In genomic region chr10:22150593-22150992, GRCm38 (mm10) we compare ENCODE assay signal across 9 mouse cellular contexts. TPM values are rescaled to one million over a fixed set of nuclear protein-coding genes. Genes with fewer than 3 reads are reported as not detected.
DNase-seq lines count a peak whose midpoint lies in the region; ATAC-seq lines count a peak whose summit lies in the region.
"Had no signal": no experiment of that assay in that cellular context is flagged by ENCODE, and none has a peak within 500 bp of the region (broad histone marks: within the 10 kb centered on the region; RNA-seq: fewer than 3 reads in every experiment).

No protein-coding gene starts in this region.

- ATAC-seq in lung, embryonic 15.5 days (ENCODE audit: borderline replicate concordance, extremely low read depth, low FRiP score, low TSS enrichment) = no peak
- ATAC-seq in hindbrain, embryonic 16.5 days = no peak
- no peak for ATAC-seq in midbrain, embryonic 12.5 days (ENCODE audit: low FRiP score, low read depth)

- H3K4me2 ChIP-seq in lung, embryonic 15.5 days = peak overlapping the region; percentile 99
- peak overlapping the region; percentile 86 for H3K4me2 ChIP-seq in hindbrain, embryonic 16.5 days (ENCODE audit: low read length)
- peak overlapping the region; percentile 88 for H3K4me2 ChIP-seq in midbrain, embryonic 12.5 days (replicated peaks)

- H3K4me3 ChIP-seq in lung, embryonic 15.5 days = peak overlapping the region; percentile 72
- H3K4me3 ChIP-seq in embryonic facial prominence, embryonic 10.5 days = peak overlapping the region; percentile 80
- no peak overlapping the region for H3K4me3 ChIP-seq in hindbrain, embryonic 16.5 days (ENCODE audit: low read length)
- H3K4me3 ChIP-seq in midbrain, embryonic 12.5 days = peak overlapping the region; percentile 68

- no peaks in the 10 kb centered on the region for H3K36me3 ChIP-seq in lung, embryonic 15.5 days
- peaks cover 3% of the 10 kb centered on the region; the same call in 1 of the 2 replicates for H3K36me3 ChIP-seq in embryonic facial prominence, embryonic 10.5 days (replicated peaks)
- no peaks in the 10 kb centered on the region for H3K36me3 ChIP-seq in hindbrain, embryonic 16.5 days (ENCODE audit: control insufficient read depth, insufficient read depth, low read length)
- H3K36me3 ChIP-seq in midbrain, embryonic 12.5 days = no peaks in the 10 kb centered on the region

- H3K27ac ChIP-seq in lung, embryonic 15.5 days = no peak overlapping the region
- no peak overlapping the region for H3K27ac ChIP-seq in embryonic facial prominence, embryonic 10.5 days (replicated peaks)
- H3K27ac ChIP-seq in hindbrain, embryonic 16.5 days (ENCODE audit: low read depth, low read length) = no peak overlapping the region
- no peak overlapping the region for H3K27ac ChIP-seq in midbrain, embryonic 12.5 days (replicated peaks)
- H3K27ac ChIP-seq: liver, embryonic 14.5 days had no signal

- H3K4me1 ChIP-seq in lung, embryonic 15.5 days = peaks cover 21% of the 10 kb centered on the region
- H3K4me1 ChIP-seq in embryonic facial prominence, embryonic 10.5 days = peaks cover 29% of the 10 kb centered on the region
- H3K4me1 ChIP-seq in hindbrain, embryonic 16.5 days (ENCODE audit: control insufficient read depth, insufficient read depth, low read depth, low read length) = peaks cover 9% of the 10 kb centered on the region; the same call in 1 of the 2 replicates
- peaks cover 21% of the 10 kb centered on the region for H3K4me1 ChIP-seq in midbrain, embryonic 12.5 days

- H3K9ac ChIP-seq in lung, embryonic 15.5 days = no peak overlapping the region
- H3K9ac ChIP-seq in hindbrain, embryonic 16.5 days (ENCODE audit: low read depth, low read length) = no peak overlapping the region
- H3K9ac ChIP-seq in midbrain, embryonic 12.5 days (replicated peaks) = no peak overlapping the region
- H3K9ac ChIP-seq: liver, embryonic 14.5 days had no signal

- H3K27me3 ChIP-seq in lung, embryonic 15.5 days = peaks cover 51% of the 10 kb centered on the region
- H3K27me3 ChIP-seq in embryonic facial prominence, embryonic 10.5 days (replicated peaks; ENCODE audit: low read depth, poor library complexity, severe bottlenecking) = peaks cover 66% of the 10 kb centered on the region
- H3K27me3 ChIP-seq in hindbrain, embryonic 16.5 days (replicated peaks; ENCODE audit: control insufficient read depth, insufficient read depth, low read length) = peaks cover 12% of the 10 kb centered on the region
- H3K27me3 ChIP-seq in midbrain, embryonic 12.5 days = peaks cover 51% of the 10 kb centered on the region

- H3K9me3 ChIP-seq in lung, embryonic 15.5 days = no peaks in the 10 kb centered on the region
- H3K9me3 ChIP-seq in embryonic facial prominence, embryonic 10.5 days = no peaks in the 10 kb centered on the region
- no peaks in the 10 kb centered on the region for H3K9me3 ChIP-seq in hindbrain, embryonic 16.5 days (ENCODE audit: control insufficient read depth, low read length)
- no peaks in the 10 kb centered on the region for H3K9me3 ChIP-seq in midbrain, embryonic 12.5 days

- WGBS in lung, embryonic 15.5 days = under 1% methylated on average over 27 of the region's 27 CpGs
- WGBS in embryonic facial prominence, embryonic 10.5 days = under 1% methylated on average over 27 of the region's 27 CpGs
- WGBS in hindbrain, embryonic 16.5 days = under 1% methylated on average over 27 of the region's 27 CpGs
- WGBS in midbrain, embryonic 12.5 days = under 1% methylated on average over 27 of the region's 27 CpGs

- no peak for DNase-seq in lung, postnatal 14 days
- DNase-seq in embryonic facial prominence, embryonic 10.5 days (ENCODE audit: low spot score) = peak; percentile 53
- DNase-seq in right cerebral cortex, adult 2 months (ENCODE audit: low spot score in 2 of 2) = no peak
- no peak for DNase-seq in ovary, postnatal 14 days (ENCODE audit: low spot score)
- no peak for DNase-seq in frontal cortex, postnatal 10 days (ENCODE audit: low spot score in 2 of 2)

RNA-seq across cellular contexts. Expression of gene E030030I06Rik, which starts 1.5 kb away (rescaled TPM):
- 18.5 and 23.1 TPM in 2 replicates for polyA plus RNA-seq in lung, embryonic 15.5 days (2015; fragmentation: Nextera tagmentation; extraction: Ambion mirVana)
- 17.6 and 23.7 TPM in 2 replicates for polyA plus RNA-seq in embryonic facial prominence, embryonic 10.5 days (2016; fragmentation: Nextera tagmentation; extraction: Ambion mirVana)
- polyA plus RNA-seq in hindbrain, embryonic 16.5 days (2015; fragmentation: Nextera tagmentation; extraction: Ambion mirVana) = 2.0 and 2.2 TPM in 2 replicates
- 18.2 and 24.7 TPM in 2 replicates for polyA plus RNA-seq in midbrain, embryonic 12.5 days (2016; fragmentation: Nextera tagmentation; extraction: Ambion mirVana)

RNA-seq across cellular contexts. Expression of gene Raet1e, which starts 7.8 kb away (rescaled TPM):
- 8.0 and 10.7 TPM in 2 replicates for polyA plus RNA-seq in lung, embryonic 15.5 days (2015; fragmentation: Nextera tagmentation; extraction: Ambion mirVana)
- 12.2 and 16.1 TPM in 2 replicates for polyA plus RNA-seq in embryonic facial prominence, embryonic 10.5 days (2016; fragmentation: Nextera tagmentation; extraction: Ambion mirVana)
- 0.30 and 0.85 TPM in 2 replicates for polyA plus RNA-seq in hindbrain, embryonic 16.5 days (2015; fragmentation: Nextera tagmentation; extraction: Ambion mirVana)
- polyA plus RNA-seq in midbrain, embryonic 12.5 days (2016; fragmentation: Nextera tagmentation; extraction: Ambion mirVana) = 8.5 and 10.3 TPM in 2 replicates

RNA-seq across cellular contexts. Expression of gene H60b, which starts 7.8 kb away (rescaled TPM):
- polyA plus RNA-seq in lung, embryonic 15.5 days (2015; fragmentation: Nextera tagmentation; extraction: Ambion mirVana) = 0.89 and 1.3 TPM in 2 replicates
- 0.25 and 0.72 TPM in 2 replicates for polyA plus RNA-seq in embryonic facial prominence, embryonic 10.5 days (2016; fragmentation: Nextera tagmentation; extraction: Ambion mirVana)
- 0.15 and 0.24 TPM in 2 replicates for polyA plus RNA-seq in hindbrain, embryonic 16.5 days (2015; fragmentation: Nextera tagmentation; extraction: Ambion mirVana)
- 1.7 and 1.9 TPM in 2 replicates for polyA plus RNA-seq in midbrain, embryonic 12.5 days (2016; fragmentation: Nextera tagmentation; extraction: Ambion mirVana)
